Mouse (Mus musculus) liver (tissue): Measurements from ENCODE around the gene Rpl26.
A peak's percentile ranks its signal among the peaks of the same experiment; 100 is the strongest.

ENCODE experiments used
- DNase-seq: peaks from one replicate; pipeline ENCODE4 v3.0.0-alpha.2; 2020; ENCODE audit warnings: mixed read lengths

The Rpl26 gene

DNA sequence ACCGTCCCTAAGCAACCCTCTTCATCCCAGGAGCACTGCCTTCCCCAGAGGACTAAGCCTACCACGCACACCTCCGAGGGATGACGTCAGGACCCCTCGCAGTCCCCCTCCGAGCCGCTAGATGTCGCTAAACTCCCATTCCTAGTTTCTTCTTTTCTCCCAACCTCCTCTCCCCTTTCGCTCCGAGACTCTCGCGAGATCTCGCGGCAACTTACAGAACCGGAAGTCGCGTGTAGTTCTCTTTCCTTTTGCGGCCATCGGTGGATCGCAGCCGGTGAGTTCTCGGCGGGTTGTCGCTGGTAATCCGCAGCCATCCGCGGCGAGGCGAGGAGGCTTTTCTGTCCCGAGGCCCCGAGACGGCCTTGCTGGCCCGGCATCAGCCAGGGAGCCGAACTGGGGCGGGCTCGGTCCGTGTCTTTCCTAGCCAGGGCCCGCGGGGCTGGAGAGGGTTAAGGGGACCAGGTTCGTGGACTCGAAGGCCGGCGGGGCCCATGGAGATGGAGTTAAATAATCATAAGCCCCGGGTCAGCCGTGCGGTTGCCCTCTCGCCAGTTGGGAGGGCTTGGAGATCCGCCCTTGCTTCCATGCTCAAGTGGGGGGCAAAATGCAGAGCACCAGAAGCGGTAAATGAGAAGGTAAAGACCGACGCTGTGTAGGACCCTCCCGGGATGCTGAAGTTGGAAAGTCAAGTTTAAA is at the start of gene Rpl26:
Gene Rpl26 (plus strand): TSS at position 233 of the 696 bp plus-strand sequence.
- DNase-seq, result peak; percentile 99

GRCm38 (mm10) chr11:68851644-68852485 is 49.5 kb upstream of the Rpl26 start:
- DNase-seq, result no peak

- DNase-seq, result peak; percentile 87
Measured at GRCm38 (mm10) chr11:68852486-68852901, 48.9 kb upstream of the Rpl26 start.

GRCm38 (mm10) chr11:68852932-68853409 is 48.4 kb upstream of the Rpl26 start:
- DNase-seq, result peak; percentile 100

DNA sequence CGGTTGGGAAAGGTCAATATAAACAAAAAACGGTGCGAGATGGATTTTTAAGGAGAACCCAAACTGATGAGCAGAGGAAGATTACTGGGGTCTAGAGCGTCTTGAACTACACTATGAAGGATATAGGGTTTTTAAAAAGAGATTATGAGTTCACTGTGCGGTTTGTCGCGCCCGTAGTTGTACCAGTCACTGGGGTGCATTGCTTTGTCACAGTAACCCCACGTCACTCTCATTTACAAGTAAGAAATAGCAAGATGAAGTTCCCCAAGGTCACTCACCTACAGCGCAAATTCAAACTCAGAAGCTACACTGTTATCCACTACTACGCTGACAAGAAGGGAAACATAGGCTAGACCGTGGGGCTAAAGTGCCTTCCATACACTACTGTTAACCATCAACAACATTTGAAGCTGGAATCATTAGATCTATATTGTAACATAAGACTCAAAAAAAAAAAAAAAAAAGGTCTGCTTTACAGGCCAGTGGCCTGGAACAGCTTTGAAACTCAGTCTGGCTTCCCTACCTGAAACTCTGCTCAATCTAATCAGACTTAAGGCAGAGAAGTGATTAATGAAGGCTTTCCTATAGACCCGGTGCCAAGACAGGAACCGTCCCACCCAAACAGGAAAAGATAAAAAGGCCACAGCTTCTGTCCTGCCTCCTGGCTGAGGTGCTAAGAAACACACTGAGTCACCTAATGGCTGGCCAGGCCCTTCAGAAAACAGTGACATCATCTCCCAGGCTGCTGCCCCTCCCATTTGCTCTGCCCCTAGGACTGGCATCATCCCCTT is 47.6 kb upstream of the Rpl26 start:
- DNase-seq, result peak; percentile 74

DNA sequence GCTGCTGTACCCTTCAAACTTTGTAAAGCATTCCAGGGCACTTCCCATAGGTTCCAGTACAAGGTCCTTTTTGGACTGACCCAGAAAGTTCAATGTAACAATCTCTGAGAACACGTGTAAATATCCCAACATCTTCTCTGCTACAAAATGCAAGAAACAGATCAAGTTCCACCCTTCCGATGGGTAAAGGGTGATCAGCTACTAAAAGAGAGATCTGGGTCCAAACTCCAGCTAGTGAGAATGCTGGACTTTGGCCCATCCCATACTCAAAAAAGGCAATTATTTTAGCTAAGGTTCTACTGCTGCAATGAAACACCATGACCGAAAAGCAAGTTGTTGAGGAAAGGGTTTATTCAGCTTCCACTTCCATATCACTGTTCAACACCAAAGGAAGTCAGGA is 46.8 kb upstream of the Rpl26 start:
- DNase-seq, result no peak

DNA sequence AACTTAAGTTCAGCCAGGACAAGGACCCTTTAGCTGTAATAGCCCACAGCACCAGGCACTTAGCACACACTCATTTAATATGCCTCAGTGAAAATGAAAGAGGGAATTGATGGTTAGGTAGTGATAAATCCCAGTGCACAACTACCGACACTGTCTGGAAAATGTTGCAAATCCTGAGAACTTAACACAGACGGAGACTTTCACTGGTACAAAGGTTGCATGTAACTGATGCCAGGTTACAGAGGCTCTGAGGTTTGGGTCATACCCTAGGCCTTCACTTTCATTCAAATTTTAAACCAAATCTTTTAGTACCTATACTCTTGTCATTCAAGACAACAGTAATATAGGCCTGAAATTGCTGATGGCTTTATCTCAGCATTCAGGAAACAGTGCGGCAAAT is 44.1 kb upstream of the Rpl26 start:
- DNase-seq, result no peak

DNA sequence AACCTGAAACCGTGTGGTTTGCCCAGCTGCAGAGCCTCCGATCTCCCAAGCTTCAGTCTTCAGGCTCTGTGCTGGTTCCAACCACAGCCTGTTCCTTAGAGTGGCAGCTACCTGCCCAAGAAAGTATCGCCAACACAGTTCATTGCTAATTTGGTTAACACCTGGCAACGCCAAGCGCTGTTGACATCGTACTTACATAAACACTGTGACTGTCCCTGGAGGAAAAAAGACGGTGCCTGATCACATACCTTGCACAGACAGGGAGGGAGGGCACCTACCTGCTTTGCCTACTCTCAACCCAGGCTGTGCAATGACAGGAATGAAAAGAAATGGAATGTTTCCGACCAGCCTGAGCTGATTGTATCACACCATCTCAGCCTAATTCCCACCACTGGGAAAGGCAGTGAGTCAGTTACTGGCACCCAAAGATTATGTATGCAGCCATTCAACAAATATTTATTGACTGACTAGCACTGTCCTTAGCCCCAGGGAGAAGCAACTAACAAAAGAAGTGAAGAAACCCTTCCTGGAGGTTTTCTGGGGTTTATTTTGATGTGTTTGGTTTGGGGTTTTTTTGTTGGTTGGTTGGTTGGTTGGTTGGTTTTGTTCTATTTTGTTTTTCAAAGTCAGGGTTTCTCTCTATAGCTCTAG is 41.3 kb upstream of the Rpl26 start:
- DNase-seq, result no peak

DNA sequence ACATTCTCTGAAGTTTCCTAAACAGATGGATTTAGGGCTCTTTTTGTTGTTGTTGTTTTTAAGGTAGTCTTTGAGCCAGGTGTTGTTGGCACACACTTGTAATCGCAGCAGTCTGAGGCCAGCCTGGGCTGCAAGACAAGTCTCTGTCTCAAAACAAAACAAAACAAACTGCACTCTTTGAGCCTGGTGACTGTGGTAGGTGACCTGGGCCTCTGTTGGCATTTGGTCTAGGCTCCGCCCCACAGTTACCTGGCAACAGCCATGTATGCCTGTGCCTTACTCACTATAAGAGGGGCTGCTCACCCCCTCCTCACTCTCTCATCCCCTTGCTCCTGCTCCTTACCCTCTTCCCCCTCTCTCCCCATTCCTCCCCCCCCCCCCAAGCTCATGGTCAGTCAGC is 39.1 kb upstream of the Rpl26 start:
- DNase-seq, result no peak

GRCm38 (mm10) chr11:68863631-68864091 is 37.7 kb upstream of the Rpl26 start:
- no peak for DNase-seq

- peak; percentile 67 for DNase-seq
Measured at GRCm38 (mm10) chr11:68864544-68865189, 36.7 kb upstream of the Rpl26 start.

DNA sequence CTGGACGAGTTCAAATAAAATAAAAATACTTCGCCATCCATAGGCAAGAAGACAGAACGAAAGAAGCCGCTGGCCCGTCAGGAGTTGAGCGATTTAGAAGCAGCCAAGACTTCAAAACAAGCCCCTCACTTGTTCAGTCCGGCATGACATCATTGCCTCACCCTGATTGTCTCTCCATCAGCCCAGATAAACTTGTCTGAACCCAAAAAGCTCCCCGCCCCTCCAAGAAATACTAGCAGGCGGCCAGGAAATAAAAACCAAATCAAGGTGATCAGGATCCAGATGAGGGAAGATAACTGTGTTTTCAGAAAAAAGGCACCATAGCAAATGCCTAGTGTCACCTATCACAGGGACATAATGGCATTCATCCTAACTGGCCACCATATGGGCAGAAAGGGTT is 30.1 kb upstream of the Rpl26 start:
- DNase-seq, result no peak

GRCm38 (mm10) chr11:68871748-68872147 is 29.6 kb upstream of the Rpl26 start, which contains the start of gene Ndel1:
Ndel1 (minus strand) TSS chr11:68871858.
- DNase-seq, result peak; percentile 35

DNA sequence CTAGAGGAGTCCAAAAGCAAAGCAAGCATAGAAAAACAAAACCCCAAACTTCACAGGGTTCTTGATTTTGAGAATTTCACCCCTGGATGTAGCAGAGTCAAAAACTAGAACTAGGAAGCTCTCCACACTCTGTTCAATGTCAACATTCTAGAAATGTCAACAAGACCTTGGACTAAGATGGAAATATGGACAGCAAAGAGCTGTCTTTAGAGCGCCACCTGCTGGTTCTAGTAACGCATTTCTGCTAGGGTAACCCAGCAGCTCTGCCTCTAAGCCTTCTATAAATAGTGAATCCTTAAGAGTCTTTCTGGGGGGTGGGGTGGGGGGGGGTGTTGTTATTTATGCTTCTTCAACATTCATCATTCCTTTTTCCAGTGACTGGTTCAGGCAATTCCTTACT is 26.5 kb upstream of the Rpl26 start:
- peak; percentile 76 for DNase-seq

GRCm38 (mm10) chr11:68878811-68879210 is 22.6 kb upstream of the Rpl26 start:
- no peak for DNase-seq

DNA sequence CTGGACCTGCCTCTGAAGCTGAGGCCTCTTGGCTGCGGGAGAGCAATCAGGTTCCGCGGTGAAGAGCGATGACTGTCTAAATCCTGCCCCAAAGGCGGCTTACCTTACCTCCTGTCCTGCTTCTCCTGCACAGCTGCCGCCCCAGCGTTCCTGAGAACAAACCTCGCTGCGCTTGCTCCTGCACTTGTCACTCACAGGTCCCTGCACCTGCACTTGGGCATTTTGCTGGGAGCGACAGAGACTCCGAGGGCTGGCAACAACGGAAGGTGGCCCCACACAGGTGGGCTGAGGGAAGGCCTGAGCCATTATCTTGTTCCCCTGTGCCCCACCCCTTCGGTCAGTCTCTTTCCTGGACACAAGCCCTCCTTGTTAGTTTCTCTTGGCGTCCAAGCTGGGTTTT is 19.3 kb upstream of the Rpl26 start:
- no peak for DNase-seq

DNA sequence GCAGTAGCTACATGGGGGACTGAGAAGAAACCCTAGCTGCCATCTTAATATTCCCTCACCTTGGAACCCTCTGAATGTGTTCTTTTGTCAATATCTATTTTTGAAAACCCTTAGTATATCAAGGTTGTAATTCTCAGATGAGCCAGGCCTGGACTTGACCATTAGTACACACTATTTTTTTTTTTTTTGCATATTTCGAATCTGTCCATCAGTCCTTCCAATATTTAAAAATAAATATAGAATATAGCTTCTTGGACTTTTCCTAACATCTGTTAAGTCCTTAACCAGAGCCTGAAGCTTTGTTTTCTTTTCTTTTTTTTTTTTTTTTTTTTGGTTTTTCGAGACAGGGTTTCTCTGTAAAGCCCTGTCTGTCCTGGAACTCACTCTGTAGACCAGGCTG is 17.5 kb upstream of the Rpl26 start:
- DNase-seq, result no peak

GRCm38 (mm10) chr11:68884368-68884767 is 17.0 kb upstream of the Rpl26 start:
- DNase-seq, result peak; percentile 85

GRCm38 (mm10) chr11:68886091-68886490 is 15.3 kb upstream of the Rpl26 start:
- no peak for DNase-seq

DNA sequence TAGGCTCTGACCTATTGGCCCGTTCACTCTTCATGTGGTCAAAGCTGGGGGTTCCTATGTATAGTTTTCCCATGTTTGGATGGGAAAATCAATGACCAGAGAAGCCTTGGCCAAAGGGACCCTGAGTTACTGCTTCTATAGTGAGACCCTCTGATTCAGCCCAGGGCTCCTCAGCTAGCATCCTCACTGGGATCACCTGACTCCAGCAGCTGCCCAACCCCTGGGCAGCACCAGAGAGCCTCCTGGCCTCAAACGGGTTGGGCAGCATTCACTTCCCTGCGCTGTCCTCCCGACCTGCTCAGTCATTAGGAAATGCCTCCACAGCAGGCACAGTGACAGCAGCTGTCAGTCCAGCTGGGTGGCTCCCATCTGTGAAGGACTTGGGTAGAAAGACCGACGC is 13.1 kb upstream of the Rpl26 start, which contains the start of gene Rnf222:
Gene Rnf222 (plus strand): TSS at position 301 of the 400 bp plus-strand sequence.
- no peak for DNase-seq

- DNase-seq, result no peak
Measured at GRCm38 (mm10) chr11:68888653-68889052, 12.7 kb upstream of the Rpl26 start.

- DNase-seq, result no peak
Measured at GRCm38 (mm10) chr11:68890625-68891024, 10.8 kb upstream of the Rpl26 start.
